Mouse (Mus musculus): ENCODE data around the gene 2010111I01Rik. TPM values are rescaled to one million over a fixed set of nuclear protein-coding genes. Genes with fewer than 3 reads are reported as not detected.

The 2010111I01Rik gene
- total and polyA plus RNA-seq, 3 experiments: 13.3 to 19.8 (median 14.4) TPM

GRCm38 (mm10) chr13:63068371-63069136 is 103.9 kb downstream of the 2010111I01Rik start:
- TF ChIP-seq RAD21 (IDR thresholded peaks at IDR 0.05; ENCODE audit: low read depth, low read length) (no peak), ZNF384 (IDR thresholded peaks at IDR 0.05; ENCODE audit: low read depth, low read length) (no peak), MYC (IDR thresholded peaks at IDR 0.05; ENCODE audit: low read depth, low read length) (no peak), E2F4 (IDR thresholded peaks at IDR 0.05; ENCODE audit: insufficient replicate concordance, low read depth, low read length) (no peak), USF2 (conservative IDR thresholded peaks at IDR 0.05; ENCODE audit: low read depth, low read length) (no peak), PAX5 (IDR thresholded peaks at IDR 0.05; ENCODE audit: low read length) (no peak), MAX (IDR thresholded peaks at IDR 0.05; ENCODE audit: low read length) (no peak), CHD2 (IDR thresholded peaks at IDR 0.05; ENCODE audit: low read length) (no peak), BHLHE40 (IDR thresholded peaks at IDR 0.05; ENCODE audit: low read depth, low read length) (no peak), JUND (conservative IDR thresholded peaks at IDR 0.05; ENCODE audit: low read depth, low read length) (no peak), EP300 (IDR thresholded peaks at IDR 0.05; ENCODE audit: low read length) (no peak), KAT2A (IDR thresholded peaks at IDR 0.05; ENCODE audit: insufficient replicate concordance, low read length) (no peak)
- Histone ChIP-seq H3K4me1 (ENCODE audit: control insufficient read depth in 1 of 2, insufficient read depth in 2 of 2) (no peaks in the 10 kb centered on the region), H3K9me3 (replicated peaks; ENCODE audit: low read length) (no peaks in the 10 kb centered on the region), H3K9ac (ENCODE audit: insufficient read depth, low read depth) (no peak overlapping the region), H3K4me3 (replicated peaks in 1 of 3; ENCODE audit: low read depth in 2 of 3, low read length in 2 of 3, poor library complexity in 1 of 3) (no peak overlapping the region), H3K27ac (ENCODE audit: insufficient read depth, low read depth) (no peak overlapping the region), H3K4me2 (ENCODE audit: insufficient read depth, low read depth, poor library complexity, severe bottlenecking) (no peak overlapping the region), H3K27me3 (replicated peaks) (no peaks in the 10 kb centered on the region), H3K79me2 (replicated peaks; ENCODE audit: control insufficient read depth, extremely low read depth, insufficient read depth, poor library complexity, severe bottlenecking) (no peaks in the 10 kb centered on the region), H3K36me3 (replicated peaks in 1 of 2; ENCODE audit: control insufficient read depth in 1 of 2, insufficient read depth in 1 of 2, low read length in 1 of 2) (peaks cover 0 to 7% of the 10 kb centered on the region in 2 experiments)
- dilution Hi-C loops (cut with MboI; ENCODE audit: extremely low pct_ligation_motif_present, extremely low pct_unique_long_range_greater_than_20kb, low sequenced_read_pairs): no loop called here
- DNase-seq (ENCODE audit: extremely low read depth): no peak
- in situ Hi-C loops (cut with MboI; ENCODE audit: low pct_ligation_motif_present, low pct_unique_long_range_greater_than_20kb, low sequenced_read_pairs): no loop called here

GRCm38 (mm10) chr13:63071874-63072273 is 107.2 kb downstream of the 2010111I01Rik start:
- no peak for DNase-seq (ENCODE audit: extremely low read depth)
- no peak overlapping the region for H3K4me3 ChIP-seq (replicated peaks in 1 of 3; ENCODE audit: low read depth in 2 of 3, low read length in 2 of 3, poor library complexity in 1 of 3)
- no peak for TF ChIP-seq KAT2A (IDR thresholded peaks at IDR 0.05; ENCODE audit: insufficient replicate concordance, low read length)
- no peak for TF ChIP-seq IRF4 (IDR thresholded peaks at IDR 0.05; ENCODE audit: low read depth, low read length)
- TF ChIP-seq POLR2AphosphoS2 (IDR thresholded peaks at IDR 0.05; ENCODE audit: low read depth, low read length): no peak
- no peak for TF ChIP-seq CTCF (conservative IDR thresholded peaks at IDR 0.05 in 1 of 2, IDR thresholded peaks at IDR 0.05 in 1 of 2; ENCODE audit: low read depth in 2 of 2, low read length in 2 of 2)
- TF ChIP-seq GABPA (IDR thresholded peaks at IDR 0.05; ENCODE audit: insufficient replicate concordance, low read depth, low read length): no peak
- TF ChIP-seq MAZ (IDR thresholded peaks at IDR 0.05; ENCODE audit: low read depth, low read length): no peak
- no peaks in the 10 kb centered on the region for H3K4me1 ChIP-seq (ENCODE audit: control insufficient read depth in 1 of 2, insufficient read depth in 2 of 2)
- no peak overlapping the region for H3K9ac ChIP-seq (ENCODE audit: insufficient read depth, low read depth)
- peaks cover 0 to 6% of the 10 kb centered on the region in 2 experiments for H3K36me3 ChIP-seq (replicated peaks in 1 of 2; ENCODE audit: control insufficient read depth in 1 of 2, insufficient read depth in 1 of 2, low read length in 1 of 2)
- H3K4me2 ChIP-seq (ENCODE audit: insufficient read depth, low read depth, poor library complexity, severe bottlenecking): no peak overlapping the region
- in situ Hi-C loops (cut with MboI; ENCODE audit: low pct_ligation_motif_present, low pct_unique_long_range_greater_than_20kb, low sequenced_read_pairs): no loop called here
- no peak overlapping the region for H3K27ac ChIP-seq (ENCODE audit: insufficient read depth, low read depth)
- no peaks in the 10 kb centered on the region for H3K79me2 ChIP-seq (replicated peaks; ENCODE audit: control insufficient read depth, extremely low read depth, insufficient read depth, poor library complexity, severe bottlenecking)
- H3K9me3 ChIP-seq (replicated peaks; ENCODE audit: low read length): no peaks in the 10 kb centered on the region
- no peaks in the 10 kb centered on the region for H3K27me3 ChIP-seq (replicated peaks)
- dilution Hi-C loops (cut with MboI; ENCODE audit: extremely low pct_ligation_motif_present, extremely low pct_unique_long_range_greater_than_20kb, low sequenced_read_pairs): no loop called here

Data from CH12.LX (cell line).